Mouse (Mus musculus): ENCODE measurements around the gene Gm37240. TPM values are rescaled to one million over a fixed set of nuclear protein-coding genes. Genes with fewer than 3 reads are reported as not detected.

Gm37240 gene
- total RNA-seq, 2 experiments from 2014 or later, result 0.27 to 1.1 TPM

DNA sequence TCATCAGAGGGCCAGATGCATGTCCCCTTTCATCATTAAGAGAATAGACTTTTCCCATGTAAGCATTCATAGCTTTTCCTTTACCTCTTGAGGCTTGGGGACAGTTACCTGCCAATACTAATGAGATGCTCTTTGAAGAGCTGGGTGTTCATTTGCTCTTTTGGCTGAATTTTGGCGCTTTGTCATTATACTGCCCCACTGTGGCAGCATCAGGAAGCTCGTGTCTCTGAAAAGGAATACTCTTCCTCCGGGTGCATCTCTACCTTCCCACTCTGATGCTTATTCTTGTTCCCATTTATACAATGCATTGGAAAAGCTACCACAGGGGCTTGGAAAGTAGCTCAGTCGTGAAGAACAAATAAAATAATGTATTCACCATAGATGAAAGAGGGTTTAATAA lies 30.3 kb upstream of the Gm37240 start:
- intact Hi-C loops (cut with DNase I), result loop anchor here (2.0 kb wide), 1 partner anchor 211 kb away; no protein-coding TSS in a partner anchor
- DNase-seq (ENCODE audit: extremely low spot score in 1 of 2, low spot score in 2 of 2), result peak in 1 of 2 experiments; percentile 26
- H3K27ac ChIP-seq, result no peak overlapping the region
- no peak overlapping the region for H3K4me3 ChIP-seq
- peak; percentile 71 for TF ChIP-seq CTCF (IDR thresholded peaks at IDR 0.05)

DNA sequence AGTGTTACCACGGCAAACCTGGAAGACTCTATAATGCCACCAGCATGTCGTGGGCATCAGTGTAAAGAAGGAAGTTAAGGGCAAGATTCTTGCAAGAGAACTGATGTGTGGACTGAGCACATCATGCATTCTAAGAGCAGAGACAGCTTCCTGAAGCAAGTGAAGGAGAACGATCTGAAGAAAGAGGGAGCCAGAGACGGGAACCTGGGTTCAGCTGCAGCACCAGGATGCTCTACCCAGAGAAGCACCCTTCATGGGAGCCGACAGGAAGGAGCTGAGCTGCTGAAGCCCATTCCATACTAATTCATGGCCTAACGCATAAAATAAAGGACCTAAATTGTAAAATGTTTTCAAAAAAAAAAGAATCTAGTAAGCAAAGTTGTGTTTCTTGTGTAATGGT lies 27.5 kb upstream of the Gm37240 start:
- no peak for TF ChIP-seq CTCF (IDR thresholded peaks at IDR 0.05)
- Histone ChIP-seq H3K27ac (no peak overlapping the region), H3K4me3 (no peak overlapping the region)
- DNase-seq (ENCODE audit: extremely low spot score in 1 of 2, low spot score in 2 of 2), result no peak
- intact Hi-C loops (cut with DNase I), result no loop called here

DNA sequence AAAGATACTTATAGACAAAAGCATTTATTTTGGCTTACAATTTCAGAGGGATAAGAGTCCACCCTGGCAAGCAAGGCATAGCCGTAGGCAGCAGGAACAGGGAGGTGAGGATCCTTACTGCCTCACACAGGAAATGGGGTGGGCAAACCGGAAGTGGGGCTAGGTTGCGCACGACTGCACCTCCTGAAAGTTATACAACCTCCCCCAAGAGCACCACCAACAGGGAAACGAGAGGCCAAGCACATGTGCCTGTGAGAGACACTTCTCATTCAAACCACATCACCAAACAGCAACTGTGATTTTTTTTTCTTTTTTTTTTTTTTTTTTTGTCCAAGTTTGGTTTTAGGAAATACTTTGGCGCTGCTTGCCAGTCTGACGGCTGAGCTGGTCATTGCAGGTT lies 19.8 kb upstream of the Gm37240 start:
- Histone ChIP-seq H3K27ac (no peak overlapping the region), H3K4me3 (no peak overlapping the region)
- TF ChIP-seq CTCF (IDR thresholded peaks at IDR 0.05), result no peak
- intact Hi-C loops (cut with DNase I), result no loop called here
- no peak for DNase-seq (ENCODE audit: extremely low spot score in 1 of 2, low spot score in 2 of 2)

DNA sequence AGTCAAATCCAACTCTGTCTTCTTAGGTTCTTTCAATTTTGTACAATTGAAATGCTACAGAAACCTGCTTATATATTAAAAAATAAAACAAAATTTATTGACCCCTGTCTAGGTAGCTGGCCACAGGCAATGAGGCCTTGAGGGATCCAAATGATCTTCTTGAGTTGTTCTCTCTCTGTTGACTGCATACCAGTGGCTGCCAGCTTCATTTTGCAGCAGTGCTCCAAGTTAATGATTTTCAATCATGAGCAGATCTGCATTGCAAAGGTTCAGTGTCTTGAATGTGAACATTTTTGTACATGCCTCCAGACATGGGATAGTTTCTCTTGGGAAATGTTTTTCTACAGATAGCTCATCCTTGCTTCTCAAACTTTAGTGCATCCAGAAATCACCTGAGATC lies 17.1 kb upstream of the Gm37240 start:
- no peak for TF ChIP-seq CTCF (IDR thresholded peaks at IDR 0.05)
- intact Hi-C loops (cut with DNase I), result no loop called here
- DNase-seq (ENCODE audit: extremely low spot score in 1 of 2, low spot score in 2 of 2), result no peak
- H3K4me3 ChIP-seq, result no peak overlapping the region
- no peak overlapping the region for H3K27ac ChIP-seq

DNA sequence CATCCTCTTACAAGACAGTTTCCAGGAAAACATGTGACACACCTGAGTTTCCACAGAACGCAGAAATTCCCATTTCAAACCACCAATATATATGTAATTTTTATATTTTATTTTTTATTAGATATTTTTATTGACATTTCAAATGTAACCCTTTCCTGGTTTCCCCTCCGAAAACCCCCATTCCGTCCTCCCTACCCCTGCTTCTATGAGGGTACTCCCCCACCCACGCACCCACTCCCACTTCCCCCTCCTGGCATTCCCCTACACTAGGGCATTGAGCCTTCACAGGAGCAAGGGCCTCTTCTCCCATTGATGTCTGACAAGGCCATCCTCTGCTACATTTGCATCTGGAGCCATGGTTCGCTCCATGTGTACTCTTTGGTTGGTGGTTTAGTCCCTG lies 7.7 kb upstream of the Gm37240 start:
- no peak for DNase-seq (ENCODE audit: extremely low spot score in 1 of 2, low spot score in 2 of 2)
- no peak for TF ChIP-seq CTCF (IDR thresholded peaks at IDR 0.05)
- intact Hi-C loops (cut with DNase I), result no loop called here
- Histone ChIP-seq H3K4me3 (no peak overlapping the region), H3K27ac (no peak overlapping the region)

DNA sequence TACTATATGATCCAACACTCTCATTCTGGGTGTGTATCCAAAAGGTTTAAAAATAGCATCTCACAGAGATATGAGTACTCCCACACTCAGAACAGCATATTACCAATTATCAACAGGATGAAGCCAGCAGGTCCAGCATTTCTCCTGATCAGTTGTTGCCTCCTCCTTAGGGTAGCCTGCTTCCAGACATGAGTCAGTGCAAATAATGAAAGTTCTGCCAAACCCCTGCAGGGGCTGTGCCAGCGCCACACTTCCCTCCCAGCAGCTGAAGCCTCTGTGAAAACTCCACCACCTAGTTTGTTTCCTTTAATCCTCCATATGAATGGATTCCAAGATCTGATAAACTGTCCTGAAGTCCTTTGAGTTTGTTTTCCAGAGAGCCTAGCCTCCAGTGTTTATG lies 4.3 kb upstream of the Gm37240 start:
- intact Hi-C loops (cut with DNase I), result no loop called here
- TF ChIP-seq CTCF (IDR thresholded peaks at IDR 0.05), result no peak; the same call in 1 of the 2 replicates
- Histone ChIP-seq H3K27ac (no peak overlapping the region), H3K4me3 (no peak overlapping the region)
- peak in 1 of 2 experiments; percentile 12 for DNase-seq (ENCODE audit: extremely low spot score in 1 of 2, low spot score in 2 of 2)

DNA sequence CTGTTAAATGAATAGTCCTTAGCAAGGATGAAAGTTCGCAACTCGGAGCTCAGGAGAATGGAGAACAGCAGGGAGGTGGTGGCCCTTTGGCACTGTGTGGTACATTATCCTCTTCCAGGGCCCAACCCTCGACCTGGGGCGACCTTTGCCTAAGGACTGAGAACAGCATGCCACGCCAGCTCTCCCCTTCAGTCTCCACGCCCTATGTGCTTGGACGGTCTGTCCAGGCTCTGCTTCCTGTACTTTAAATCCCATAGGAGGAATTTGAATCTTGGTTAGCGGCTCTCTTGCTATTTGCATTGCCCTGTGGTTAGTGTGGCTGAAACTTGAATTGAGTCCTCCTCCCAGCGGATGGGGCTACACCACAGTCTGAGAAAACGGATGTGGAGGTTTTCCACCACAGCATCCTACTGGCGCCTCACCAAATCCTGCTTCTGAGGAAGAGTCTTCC lies 928 bp upstream of the Gm37240 start:
- DNase-seq (ENCODE audit: extremely low spot score in 1 of 2, low spot score in 2 of 2), result no peak

DNA sequence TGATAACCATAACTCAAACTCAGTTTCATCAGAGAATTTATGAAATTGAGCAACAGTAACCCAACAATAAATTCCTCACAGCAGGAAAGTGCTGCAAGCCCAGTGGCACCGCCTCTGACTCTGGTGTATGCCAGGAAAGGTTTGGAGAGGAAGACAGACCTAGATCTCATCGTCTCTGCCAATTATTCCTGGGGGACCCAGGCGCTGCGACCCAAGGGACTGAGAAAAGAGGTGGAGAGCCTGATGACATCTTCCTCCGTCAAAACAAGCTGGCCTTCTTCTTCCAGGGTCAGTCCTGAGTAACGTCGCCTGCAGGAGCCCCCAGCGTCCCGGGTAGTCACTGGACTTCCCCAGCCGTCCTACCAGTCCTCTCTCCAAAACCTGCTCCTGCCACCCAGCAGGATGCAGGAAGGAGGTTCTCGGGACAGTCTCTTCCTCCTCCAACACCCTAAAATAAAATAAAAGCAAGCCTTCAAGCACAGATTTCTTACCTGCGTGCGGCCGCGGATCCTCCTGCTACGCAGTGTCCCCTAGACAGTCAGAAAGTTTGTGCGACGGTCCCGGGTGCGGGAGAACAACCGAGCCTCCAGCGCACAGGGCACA lies 581 bp downstream of the Gm37240 start:
- H3K27ac ChIP-seq, result 0 out of 2 replicates have a peak overlapping the region, but pooled peaks have one; percentile 8
- peak overlapping the region; percentile 62 for H3K4me3 ChIP-seq
- DNase-seq (ENCODE audit: extremely low spot score in 1 of 2, low spot score in 2 of 2), result peak in 1 of 2 experiments; percentile 10
- intact Hi-C loops (cut with DNase I), result no loop called here
- TF ChIP-seq CTCF (IDR thresholded peaks at IDR 0.05), result no peak

More for the DNA sequence above, 928 bp upstream of the Gm37240 start:
- peak overlapping the region; percentile 62 for H3K4me3 ChIP-seq
- TF ChIP-seq CTCF (IDR thresholded peaks at IDR 0.05), result no peak
- H3K27ac ChIP-seq, result no peak overlapping the region
- intact Hi-C loops (cut with DNase I), result no loop called here

DNA sequence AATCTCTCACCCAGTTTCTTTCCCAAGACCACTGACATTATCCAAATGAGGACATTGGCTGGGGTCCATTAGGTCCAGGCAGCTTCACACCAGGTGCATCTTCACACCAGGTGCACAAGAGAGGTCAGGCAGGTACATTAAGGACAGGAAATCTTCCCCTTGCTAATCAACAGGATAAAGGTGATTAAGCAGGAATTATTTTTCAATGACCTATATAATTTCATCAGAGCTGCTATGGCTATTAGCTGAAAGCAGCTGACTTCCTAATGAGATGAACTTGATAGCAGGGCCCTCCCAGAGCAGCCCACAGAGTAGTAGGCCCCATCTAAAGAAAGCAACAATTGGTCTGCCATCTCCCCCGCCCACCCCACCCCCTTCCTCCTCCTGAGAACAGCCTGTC lies 1.4 kb downstream of the Gm37240 start:
- Histone ChIP-seq H3K27ac (no peak overlapping the region), H3K4me3 (no peak overlapping the region)
- DNase-seq (ENCODE audit: extremely low spot score in 1 of 2, low spot score in 2 of 2), result no peak
- no peak for TF ChIP-seq CTCF (IDR thresholded peaks at IDR 0.05)
- intact Hi-C loops (cut with DNase I), result no loop called here

DNA sequence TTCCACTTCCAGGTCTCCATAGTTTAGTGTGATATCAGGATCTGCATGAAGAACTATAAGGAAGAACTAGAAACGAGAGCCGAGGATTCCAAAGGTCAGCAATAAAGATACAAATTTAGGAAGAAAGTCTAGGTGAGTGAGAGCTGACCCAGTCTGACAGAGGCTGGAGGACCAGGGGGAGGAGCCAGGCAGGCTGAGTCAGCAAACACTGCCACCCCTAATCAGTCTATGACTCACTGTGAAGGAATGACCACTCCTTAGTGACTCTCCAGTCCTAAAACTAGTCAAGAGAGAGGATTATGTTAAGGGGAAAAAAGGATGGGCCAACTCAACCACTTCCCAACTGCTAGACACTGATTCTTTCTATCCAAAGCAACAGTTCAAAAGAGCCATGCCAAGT lies 6.6 kb downstream of the Gm37240 start:
- DNase-seq (ENCODE audit: extremely low spot score in 1 of 2, low spot score in 2 of 2), result no peak
- H3K27ac ChIP-seq, result no peak overlapping the region
- intact Hi-C loops (cut with DNase I), result no loop called here
- no peak overlapping the region for H3K4me3 ChIP-seq
- no peak for TF ChIP-seq CTCF (IDR thresholded peaks at IDR 0.05)

DNA sequence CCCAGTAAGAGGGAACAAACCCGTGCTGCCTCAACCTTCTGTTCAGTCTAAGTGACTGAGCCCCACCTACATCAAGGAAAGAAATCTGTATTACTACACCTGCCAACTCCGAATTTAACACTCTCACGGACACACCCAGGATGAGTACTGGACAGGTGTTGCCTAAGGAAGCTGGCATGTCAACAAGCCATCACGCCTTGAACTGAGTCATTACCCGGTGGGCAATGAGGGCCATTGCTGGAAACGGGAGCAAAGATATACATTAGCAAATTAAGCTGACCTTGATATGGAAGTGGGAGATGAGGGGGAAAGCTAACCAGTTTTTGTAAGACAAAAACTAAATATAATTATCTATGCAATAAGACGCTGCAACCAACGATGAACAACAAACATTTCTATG lies 7.2 kb downstream of the Gm37240 start:
- Histone ChIP-seq H3K4me3 (no peak overlapping the region), H3K27ac (no peak overlapping the region)
- intact Hi-C loops (cut with DNase I), result no loop called here
- TF ChIP-seq CTCF (IDR thresholded peaks at IDR 0.05), result no peak
- no peak for DNase-seq (ENCODE audit: extremely low spot score in 1 of 2, low spot score in 2 of 2)

DNA sequence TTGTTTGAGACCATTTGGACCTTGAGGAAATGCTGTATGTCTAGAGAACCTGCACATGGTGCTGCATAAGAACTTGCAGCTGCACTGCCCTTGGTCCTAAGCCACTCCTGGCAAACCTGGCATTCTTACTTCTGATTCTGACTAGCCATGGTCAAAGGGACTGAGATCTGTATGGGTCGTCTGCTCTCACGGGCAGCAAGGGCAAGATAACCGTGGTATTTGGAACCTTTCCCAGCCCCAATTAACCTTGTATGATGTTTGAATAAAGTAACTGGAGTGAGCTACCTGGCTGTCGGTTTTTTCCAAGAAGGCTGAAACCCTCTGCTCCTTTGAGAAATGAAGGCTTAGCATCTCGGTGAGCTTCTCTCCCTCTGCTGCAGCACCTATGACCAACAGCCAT lies 8.4 kb downstream of the Gm37240 start:
- Histone ChIP-seq H3K4me3 (no peak overlapping the region), H3K27ac (no peak overlapping the region)
- intact Hi-C loops (cut with DNase I), result no loop called here
- DNase-seq (ENCODE audit: extremely low spot score in 1 of 2, low spot score in 2 of 2), result no peak
- TF ChIP-seq CTCF (IDR thresholded peaks at IDR 0.05), result no peak

DNA sequence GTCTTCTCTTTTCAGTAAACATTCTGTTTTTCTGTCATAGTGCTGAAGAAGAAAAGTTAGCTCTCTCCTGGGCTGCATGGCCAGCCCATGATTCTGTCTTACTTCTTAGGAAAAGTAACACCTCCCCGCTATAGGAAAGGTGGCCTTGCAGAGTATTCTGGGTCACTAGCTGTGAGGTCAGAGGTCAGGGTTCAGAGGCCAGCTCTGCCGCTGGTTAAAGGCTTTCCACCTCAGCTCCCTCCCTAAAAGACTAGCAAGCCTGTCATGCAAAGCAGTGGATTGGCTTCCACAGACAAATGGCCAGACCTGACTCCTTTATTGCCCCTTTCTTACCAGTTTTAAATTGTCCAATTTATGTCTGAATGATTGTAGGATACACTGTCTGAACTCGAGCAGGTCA lies 23.3 kb downstream of the Gm37240 start:
- Histone ChIP-seq H3K4me3 (no peak overlapping the region), H3K27ac (no peak overlapping the region)
- intact Hi-C loops (cut with DNase I), result no loop called here
- no peak for DNase-seq (ENCODE audit: extremely low spot score in 1 of 2, low spot score in 2 of 2)
- TF ChIP-seq CTCF (IDR thresholded peaks at IDR 0.05), result no peak
